Mouse (Mus musculus) megakaryocyte progenitor cell, adult 5-6 weeks (primary cell): Measurements from ENCODE around the gene Naa15. TPM values are rescaled to one million over a fixed set of nuclear protein-coding genes. Genes with fewer than 3 reads are reported as not detected.
A peak's percentile ranks its signal among the peaks of the same experiment; 100 is the strongest.
"Not testable (repeated sequence)": the region's sequence is repeated elsewhere in the genome, so short reads cannot be mapped to it uniquely, and the experiment has no call there.

ENCODE experiments used
- ATAC-seq: replicated peaks from 2 replicates; pipeline ENCODE4 v1.8.0; 2016; ENCODE audit warnings: mild to moderate bottlenecking, moderate TSS enrichment, inconsistent platforms; ENCODE audit not compliant: poor library complexity
- total RNA-seq, 2 experiments: library from RNA; stranded (forward) in 1 of 2; stranded (reverse) in 1 of 2; fragments of 157-497, 149-512 nt in 1 of 2; fragments of 200-1000 nt in 1 of 2; gene quantifications; 2 replicates each; pipeline versions ENCODE4 v1.2.3 to v1.2.4; 2015 to 2017

Naa15 gene
- total RNA-seq, 2 experiments from 2014 or later = 69.8 to 126 TPM

DNA sequence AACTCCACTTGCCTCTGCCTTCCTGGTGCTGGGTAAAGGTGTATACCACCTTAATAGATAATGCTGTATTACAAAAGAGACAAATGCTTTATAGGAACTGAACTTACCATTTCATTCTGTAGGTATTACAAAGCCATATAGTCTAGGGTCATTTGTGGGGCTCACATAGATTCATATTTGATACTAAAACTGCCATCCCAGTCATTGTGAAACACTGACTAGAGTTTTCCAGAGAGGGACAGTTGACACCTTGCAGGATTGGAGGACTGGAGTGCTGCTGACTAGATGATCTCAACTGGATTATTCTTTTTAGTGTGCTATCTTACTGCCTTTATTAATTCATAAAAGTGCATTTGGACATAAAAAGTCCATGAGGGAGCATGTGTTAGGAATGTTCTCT lies 10.4 kb downstream of the Naa15 start:
- no peak for ATAC-seq

DNA sequence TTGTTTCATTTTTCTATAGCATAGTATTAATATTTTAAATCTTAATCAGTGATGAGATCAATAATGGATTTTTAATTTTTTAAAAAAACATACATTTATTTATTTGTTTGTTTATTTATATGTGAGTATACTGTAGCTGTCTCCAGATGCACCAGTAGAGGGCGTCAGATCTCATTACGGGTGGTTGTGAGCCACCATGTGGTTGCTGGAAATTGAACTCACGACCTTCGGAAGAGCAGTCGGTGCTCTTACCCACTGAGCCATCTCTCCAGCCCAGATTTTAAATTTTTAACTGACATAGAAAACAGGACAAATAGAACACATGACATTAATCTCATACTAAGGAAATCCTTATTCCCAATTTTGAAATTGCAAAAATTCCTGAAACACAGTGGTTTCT lies 19.4 kb downstream of the Naa15 start:
- ATAC-seq = not testable (repeated sequence)

DNA sequence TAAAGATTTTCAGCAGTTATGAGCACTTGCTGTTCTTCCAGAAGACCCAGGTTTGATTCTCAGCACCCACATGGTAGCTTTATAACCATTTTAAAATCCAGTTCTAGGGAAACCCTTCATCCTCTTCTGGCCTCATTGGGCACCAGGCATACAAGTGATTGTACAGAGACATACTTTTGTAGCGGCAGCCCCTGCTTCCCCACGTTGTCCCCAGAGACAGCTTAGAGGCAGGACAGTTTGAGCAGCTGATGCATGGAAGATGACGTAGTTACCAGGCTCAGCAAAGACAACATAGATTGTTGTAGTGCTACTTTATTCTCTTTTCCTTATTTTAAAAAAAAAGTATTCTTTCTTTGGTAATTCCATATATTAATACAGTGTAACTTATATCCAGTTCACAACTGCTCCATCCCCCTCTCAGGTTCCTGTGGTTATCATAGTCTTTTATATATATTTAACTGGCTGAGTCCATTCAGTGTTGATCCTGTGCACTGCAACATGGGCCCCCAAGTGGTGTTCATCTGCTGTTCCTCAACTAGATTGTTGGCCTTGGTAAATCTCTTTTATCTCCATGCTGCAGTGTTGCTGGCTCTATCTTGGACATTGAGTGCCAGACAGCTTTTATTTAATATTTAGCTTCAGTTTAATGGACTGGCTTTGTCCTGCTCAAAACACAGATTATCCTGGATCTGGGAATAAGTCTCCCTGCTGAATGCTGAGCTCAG lies 20.1 kb downstream of the Naa15 start:
- ATAC-seq = peak; percentile 55

DNA sequence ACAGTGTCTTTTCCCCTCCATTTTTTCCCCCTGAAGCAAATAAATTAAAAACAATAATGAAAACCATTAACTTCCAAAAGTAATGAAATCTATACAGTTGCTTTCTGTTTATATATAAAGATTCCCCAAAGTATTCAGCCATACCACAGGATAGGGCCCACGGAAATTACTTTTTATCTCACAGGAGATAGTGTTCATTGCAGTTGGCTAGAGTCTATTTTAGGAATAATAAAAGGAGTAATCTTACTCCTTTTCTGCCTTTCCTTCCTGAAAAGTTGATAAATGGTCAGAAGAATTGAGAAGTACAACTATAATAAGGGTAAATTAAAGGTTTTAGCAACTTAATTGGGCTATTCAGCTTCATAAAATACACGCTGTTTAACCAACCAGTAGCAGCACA lies 53.6 kb downstream of the Naa15 start:
- no peak for ATAC-seq

DNA sequence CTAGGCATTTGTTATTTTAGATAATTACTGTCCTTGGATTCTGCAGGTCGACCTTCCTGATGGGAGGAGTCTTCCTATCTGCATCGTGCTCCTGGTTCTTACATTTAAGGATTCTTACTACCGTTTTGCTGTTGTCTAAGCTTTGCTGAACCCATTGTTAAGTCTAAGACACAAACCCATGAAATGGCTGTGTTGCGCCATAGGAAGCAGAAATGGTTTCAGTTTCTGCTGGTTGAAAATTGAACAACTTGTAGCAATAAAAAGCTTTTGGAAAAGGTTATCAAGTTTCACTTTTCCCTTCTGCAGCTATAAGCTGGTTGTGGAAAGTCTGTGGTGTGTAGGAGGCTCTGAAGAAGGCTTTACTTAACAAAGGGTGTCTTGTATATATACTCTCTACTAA lies 60.8 kb downstream of the Naa15 start:
- peak; percentile 57 for ATAC-seq

DNA sequence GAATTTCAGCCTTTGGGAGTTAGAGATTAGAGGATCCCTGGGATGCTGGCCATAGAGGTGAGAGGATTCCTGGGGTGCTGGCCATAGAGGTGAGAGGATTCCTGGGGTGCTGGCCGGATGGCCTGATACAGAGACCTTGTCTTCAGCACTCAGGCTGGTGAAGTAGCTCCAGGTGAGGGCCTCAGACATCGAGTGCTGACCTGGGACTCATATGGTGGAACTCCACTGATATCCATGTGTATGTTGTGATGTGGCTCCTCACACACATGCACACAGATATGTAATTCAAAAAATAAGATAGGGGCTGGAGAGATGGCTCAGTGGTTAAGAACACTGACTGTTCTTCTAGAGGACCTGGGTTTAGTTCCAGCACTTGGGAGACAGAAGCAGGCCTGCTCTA lies 64.9 kb downstream of the Naa15 start:
- no peak for ATAC-seq

DNA sequence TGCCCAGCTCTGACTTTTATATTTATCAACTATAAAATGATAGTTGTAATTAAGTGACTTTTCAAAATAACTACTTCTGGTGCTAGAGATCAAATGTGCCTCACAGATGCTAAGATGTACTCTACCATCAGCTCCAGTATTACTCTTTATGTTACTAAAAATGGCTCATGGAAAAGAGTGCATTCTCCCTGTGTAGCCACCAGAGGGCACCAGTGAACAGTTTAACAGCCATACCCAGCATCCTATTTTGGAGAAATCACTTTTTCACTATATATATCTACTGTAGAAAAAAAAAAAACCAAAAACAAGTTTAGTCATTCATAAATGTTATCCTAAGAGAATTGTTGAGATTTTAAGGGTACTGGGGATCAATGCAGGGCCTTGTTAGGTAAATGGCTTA lies 66.1 kb downstream of the Naa15 start:
- ATAC-seq = peak; percentile 40

DNA sequence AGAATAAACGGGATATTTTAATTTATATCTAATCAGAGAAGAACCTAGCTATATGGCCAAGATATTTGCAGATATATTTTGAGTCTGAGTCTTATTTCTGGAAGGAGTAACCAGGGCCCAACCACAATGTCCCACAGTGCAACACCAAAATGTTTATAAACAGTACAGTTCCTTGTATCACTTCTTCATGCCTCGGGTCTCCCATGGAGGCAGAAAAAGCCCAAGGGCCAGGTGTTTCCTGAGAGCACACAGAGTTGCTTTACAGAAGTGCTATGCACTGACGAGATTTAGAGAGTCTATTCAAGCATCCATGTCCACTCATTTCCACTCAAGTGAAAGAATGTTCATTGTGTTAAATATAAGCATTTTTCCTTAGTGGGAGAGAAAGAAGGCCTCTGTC lies 66.9 kb downstream of the Naa15 start:
- ATAC-seq = no peak

DNA sequence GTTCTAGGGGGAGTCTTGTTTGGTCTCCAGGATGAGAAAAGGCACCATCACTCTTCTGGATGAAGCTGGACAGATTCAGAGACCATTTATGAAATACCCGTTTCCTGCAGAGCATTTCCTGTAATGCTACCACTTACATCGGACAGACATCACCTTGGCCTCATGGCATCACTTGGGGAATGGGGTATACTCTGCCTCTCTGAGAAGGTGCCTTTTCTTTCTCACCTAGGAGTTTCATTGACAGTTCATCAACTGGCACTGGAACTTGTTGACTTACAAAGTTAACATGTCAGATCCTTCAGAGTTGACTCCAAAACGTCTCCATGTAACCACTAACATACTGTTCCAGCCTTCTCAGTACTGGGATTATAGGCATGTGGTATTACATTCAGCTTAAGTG lies 67.8 kb downstream of the Naa15 start:
- ATAC-seq = no peak

DNA sequence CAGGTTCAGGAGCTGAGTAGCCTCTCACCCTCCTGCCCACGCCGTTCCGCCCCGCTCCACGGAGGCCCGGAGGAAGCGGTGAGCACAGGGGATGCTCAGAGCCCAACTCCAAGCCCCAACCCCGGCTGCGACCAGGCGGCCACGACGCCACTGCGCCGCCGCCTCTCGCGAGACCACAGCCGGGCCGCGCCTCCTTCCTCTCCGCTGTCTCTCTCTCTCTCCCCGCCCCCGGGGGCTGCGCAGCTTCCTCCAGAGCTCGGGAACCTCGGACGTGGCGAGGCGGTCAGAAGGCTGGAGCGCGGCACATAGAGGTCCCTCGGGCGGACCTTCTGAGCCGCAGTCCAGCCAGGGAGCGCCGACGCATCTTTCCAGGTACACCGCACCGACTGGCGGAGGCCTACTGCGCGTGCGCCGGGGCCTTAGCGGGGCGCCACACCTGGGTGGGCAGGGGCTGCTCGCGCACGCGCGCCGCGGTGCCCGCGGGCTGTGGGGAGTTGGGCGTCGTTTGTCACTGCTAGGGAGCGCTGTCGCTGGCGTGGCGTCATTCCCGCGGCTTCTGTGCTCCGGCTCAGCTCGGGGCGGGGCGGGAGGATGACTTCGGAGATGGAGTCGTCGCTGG lies 68.9 kb downstream of the Naa15 start, which contains the start of gene Rab33b:
Rab33b (plus strand) TSS at position 180 of the 619 bp plus-strand sequence.
- peak; percentile 89 for ATAC-seq

DNA sequence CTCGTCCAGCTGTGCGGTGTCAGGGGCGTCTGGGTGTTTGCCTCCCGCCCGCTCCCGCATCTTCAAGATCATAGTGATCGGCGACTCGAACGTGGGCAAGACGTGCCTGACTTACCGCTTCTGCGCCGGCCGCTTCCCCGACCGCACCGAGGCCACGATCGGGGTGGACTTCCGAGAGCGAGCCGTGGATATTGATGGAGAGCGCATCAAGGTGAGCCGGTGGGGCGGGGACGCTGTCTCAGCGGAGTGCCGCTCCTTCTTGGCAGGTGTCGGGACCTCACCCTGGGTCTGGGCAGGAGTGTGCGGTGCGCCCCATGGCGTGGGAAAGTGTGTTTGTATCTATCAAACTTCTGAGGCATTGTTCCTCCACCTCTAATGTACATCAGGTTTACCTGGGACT lies 69.4 kb downstream of the Naa15 start:
- ATAC-seq = peak; percentile 5; the same call in 1 of the 2 replicates

DNA sequence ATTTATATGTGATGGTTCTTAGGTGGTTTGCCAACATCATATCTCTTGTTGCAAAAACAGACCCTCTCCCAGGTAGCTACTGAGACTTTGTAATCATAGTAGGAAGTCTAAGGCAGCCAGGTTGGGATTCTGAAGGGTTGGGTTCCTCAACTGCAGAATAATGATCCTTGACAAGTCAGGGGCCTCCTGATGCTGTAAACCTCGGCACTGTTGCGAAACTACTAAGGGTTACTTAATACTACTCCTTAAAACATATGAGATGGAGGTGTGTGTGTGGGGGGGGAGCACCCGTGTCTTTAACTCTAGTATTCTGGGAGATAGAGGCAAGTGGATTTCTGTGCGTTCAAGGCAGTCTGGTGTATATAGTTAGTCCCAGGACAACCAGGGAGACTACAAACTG lies 70.4 kb downstream of the Naa15 start:
- no peak for ATAC-seq

DNA sequence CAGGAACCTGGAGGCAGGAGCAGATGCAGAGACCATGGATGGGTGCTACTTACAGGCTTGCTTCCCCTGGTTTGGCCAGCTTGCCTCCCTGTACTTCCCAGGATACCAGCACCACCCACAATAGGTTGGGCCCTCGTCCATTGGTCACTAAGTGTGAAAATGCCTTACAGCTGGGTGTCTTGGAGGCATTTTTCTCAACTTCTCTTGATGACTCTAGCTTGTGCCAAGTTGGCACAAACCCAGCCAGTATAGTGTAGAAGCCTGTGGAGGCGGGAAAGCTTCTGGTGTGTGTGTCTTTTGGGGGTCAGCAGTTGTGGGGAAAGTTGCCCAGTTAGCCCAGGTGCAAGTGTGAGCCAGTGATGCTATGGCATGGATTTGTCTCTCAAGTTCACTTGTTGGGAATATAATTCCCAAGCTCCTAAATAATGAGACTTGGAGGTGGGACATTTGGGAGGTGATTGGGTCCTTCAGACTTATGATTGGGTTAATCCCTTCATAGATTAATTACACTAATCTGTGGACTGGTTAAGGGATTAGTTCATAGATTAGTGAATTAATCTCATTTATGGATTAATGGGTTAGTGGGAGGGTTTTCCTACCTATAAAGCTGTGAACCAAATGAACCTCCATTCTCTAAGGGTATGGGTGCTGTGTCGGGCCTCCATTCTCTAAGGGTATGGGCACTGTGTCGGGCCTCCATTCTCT lies 71.7 kb downstream of the Naa15 start:
- ATAC-seq = no peak

DNA sequence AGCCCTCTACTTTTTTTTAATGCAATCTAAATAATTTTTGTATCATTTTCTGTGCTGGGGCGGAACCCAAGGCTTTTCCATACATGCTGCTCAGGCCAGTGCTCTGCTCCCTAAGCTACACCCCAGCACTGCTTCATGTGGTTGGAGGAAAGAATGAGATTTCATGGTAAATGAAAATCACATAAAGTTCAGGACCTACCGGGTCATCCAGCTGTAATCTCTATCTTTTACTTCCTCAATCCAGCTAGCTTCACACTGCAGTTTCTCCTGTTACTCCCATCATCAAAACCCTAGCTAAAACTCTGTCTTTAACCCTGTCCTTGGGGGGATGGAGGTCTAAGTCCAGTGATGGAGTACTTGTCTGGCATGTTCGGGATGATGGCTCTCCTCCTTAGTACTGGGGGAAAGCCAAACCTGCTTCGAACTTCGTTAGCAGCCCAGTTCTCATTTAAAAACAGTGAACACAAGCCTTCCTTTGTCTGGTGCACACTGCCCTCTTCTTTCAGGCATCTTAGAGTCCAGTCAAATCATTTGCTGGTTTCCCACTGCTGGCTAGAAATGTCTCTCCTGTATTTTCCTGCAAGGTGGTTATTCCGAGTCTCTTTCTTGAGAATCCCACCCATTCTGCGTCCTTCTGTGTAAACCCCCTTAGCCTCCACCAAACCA lies 75.3 kb downstream of the Naa15 start:
- ATAC-seq = no peak

DNA sequence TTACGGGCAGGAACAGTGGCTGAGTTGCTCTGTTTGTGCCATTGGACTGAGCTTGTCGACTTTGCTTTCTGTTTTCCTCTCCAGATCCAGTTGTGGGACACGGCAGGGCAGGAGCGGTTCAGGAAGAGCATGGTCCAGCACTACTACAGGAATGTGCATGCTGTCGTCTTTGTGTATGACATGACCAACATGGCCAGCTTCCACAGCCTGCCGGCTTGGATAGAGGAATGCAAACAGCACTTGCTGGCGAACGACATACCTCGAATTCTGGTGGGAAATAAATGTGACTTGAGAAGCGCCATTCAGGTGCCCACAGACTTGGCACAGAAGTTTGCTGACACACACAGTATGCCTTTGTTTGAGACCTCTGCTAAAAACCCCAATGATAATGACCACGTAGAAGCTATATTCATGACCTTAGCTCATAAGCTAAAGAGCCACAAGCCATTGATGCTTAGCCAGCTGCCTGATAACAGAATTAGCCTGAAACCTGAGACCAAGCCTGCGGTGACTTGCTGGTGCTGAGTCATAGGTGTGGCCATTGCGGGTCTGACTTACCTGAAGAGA lies 78.4 kb downstream of the Naa15 start:
- no peak for ATAC-seq

DNA sequence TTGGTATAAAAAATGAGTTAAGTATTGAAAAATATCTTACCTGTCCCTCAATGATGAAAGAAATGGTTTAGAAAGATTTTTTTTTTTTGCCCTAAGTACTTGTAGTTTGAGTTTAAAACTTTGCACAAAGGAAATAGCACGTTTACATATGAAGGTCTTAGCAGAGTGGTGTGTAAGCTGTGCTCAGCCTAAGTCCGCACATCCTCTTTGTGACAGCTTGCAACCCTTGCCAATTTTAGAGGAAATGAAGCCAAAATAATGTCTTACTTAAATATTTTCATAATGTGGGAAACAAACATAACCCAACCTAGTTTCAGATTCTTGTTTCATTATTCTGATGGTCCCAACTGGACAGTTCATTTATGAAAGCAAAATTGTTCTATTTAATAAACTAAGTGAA lies 79.5 kb downstream of the Naa15 start:
- no peak for ATAC-seq

DNA sequence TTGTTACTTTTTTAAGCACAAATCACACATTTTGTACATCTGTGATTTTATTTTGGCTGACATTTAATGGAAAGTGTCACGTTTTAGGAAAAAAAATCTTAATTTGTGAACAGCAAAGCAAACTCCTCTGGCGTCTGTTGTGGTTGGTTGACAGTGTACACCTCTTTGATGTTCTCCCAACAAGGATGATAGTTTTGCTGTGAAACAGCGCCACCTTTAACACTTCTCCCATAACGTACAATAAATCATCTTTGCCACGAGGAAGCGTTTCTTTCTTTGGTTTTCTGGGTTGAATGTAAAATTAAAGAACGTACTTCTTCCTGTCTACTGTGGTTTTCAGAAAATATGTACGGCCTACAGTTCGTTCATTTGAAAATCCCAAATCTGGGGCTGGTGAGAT lies 80.7 kb downstream of the Naa15 start:
- no peak for ATAC-seq

DNA sequence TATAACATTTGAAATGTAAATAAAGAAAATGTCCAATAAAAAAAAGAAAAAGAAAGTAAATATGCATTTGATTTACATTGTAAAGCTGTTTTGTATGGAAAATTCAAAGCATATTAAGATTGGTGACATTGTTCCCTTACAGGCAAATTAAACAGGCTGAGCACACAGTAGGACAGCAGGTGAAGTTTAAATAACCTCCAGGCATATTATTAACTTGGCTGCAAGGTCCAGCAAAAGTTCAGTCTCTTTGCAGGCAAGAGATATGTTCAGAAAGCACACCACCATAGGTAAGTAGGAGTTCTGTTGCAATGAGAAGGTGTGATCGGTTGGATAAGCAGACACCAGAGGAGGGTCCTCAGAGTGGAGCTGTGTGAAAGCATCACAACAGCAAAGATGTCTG lies 83.0 kb downstream of the Naa15 start:
- ATAC-seq = no peak

DNA sequence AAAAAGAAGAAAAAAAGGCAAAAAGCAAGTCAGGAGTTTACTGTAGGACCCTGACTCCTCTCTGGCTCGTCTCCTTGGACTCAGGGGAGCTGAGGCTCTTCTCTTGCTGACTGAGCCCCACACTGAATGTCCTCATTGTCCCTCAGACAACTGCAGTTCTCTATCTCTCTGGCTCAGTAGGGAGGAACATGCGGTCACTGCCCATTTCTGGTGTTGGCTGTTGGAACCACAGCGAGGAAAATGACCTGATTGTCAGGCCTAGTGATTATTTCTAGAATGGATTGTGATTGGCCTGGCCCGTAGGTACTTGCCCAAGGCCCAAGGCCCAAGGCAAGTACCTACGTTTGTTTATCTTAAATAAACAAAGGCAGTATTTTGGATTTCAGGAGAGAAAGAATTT lies 83.7 kb downstream of the Naa15 start:
- no peak for ATAC-seq

DNA sequence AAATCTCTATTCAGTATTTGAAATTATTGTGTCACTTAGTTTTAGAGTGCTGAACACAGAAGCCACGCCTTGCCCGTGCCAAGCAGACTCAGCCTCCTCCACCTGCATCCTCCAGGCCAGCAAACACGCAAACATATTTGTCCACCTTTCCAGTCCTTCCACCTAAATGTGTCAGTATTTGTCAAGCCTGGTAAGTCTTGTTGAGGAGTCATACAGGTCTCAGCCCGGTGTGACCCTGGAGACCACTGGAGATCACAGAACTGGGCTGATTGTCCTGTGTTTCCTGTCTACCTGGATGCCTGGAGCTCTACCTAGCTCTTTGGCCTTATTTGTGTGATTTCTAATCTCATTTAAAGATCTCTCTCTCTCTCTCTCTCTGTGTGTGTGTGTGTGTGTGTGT lies 84.9 kb downstream of the Naa15 start:
- ATAC-seq = no peak

DNA sequence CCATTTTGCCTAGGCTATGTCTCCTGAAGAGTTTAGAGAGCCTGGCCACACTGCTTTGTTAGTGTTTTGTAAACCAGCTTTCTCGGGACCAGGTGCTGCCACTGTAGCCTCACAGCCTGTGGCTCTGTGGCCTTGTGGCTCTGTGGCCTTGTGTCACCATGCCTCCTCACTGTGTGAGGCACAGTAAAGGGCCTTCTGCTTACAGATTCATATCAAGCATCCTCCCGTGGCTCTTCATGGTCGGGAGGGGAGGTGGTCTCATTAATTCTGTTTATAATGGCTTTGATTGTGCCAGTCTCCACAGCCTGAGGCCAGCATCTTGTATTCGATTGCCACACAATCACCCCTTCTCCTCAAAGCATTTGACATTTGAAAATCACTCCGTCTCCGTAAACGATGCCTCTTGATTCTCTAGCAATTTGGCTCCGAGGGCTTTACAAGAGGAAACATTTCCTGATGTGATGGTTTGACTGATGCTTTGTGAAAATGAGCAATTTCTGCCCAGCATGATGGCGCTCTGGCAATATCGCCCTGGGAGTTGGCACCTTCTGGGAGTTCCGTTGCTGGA lies 89.5 kb downstream of the Naa15 start:
- ATAC-seq = no peak
